Mouse (Mus musculus): ENCODE measurements around the gene Fam198a.
"Not testable (repeated sequence)": the region's sequence is repeated elsewhere in the genome, so short reads cannot be mapped to it uniquely, and the experiment has no call there.

The Fam198a gene

DNA sequence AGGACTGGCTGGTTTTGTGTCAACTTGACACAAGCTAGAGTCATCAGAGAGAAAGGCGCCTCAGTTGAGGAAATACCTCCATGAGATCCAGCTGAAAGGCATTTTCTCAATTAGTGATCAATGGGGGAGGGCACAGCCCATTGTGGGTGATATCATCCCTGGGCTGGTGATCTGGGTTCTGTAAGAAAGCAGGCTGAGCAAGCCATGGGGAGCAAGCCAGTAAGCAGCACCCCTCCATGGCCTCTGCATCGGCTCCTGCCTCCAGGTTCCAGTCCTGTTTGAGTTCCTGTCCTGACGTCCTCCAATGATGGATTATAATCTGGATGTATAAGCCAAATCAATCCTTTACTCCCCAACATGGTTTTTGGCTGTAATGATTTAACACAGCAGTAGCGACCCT is 70.4 kb downstream of the Fam198a start:
- DNase-seq (ENCODE audit: low spot score) = not testable (repeated sequence)

DNA sequence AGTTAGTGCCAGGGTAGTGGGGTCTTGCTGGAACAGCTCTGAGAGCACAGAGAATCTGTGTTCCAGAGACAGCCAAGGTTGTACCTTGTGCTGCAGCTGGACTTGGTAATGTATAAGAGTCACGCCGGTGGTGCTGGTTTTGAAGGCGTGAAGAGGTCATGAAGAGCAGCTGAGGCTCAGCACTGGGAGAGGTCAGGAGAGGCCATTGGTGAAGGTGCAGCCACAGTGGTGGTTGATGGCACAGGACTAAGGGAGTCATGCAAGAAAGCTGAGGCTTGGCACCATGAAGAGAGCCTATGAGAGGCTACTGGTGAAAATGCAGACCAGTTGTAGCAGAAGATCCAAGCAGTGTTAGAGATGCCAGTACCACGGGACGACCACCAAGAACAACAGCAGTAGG is 70.8 kb downstream of the Fam198a start:
- no peak for DNase-seq (ENCODE audit: low spot score)

DNA sequence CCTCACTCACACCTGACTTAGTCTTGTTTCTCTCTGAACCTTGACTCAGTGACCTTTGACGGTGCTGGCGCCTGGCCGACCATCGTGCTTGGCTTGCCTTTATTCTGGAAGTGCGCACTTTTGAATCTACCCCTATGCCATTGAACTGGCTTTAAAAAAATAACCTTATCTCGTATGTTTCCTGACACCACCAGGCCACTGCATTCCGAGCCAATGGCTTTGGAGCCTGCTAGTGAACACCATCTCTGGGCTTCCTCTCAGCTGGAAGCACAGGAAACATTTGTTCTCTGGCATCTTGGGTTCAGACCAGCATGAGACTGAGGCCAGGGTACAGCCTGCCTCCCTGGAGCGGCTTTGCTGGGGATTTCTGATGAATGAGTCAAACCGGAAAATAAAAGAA is 72.0 kb downstream of the Fam198a start:
- no peak for DNase-seq (ENCODE audit: low spot score)

DNA sequence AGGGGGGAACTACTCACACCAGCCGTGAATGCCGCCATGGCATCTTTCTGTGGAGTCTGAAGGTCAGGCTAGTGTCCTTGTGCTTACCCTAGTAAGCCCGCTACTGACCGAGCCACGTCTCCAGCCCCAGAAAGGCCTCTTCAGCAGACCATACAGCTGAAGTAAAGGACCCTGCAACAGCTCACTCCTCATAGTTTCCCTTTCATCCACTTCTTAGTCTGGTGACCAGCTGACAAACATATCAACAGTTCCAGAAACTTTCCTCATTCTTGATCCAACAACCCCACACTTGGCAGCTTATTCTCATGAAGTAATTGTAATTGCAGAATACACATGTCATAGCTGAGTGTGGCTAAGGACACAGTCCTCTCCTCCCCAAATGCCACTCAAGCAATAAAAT is 73.1 kb downstream of the Fam198a start:
- DNase-seq (ENCODE audit: low spot score) = no peak

DNA sequence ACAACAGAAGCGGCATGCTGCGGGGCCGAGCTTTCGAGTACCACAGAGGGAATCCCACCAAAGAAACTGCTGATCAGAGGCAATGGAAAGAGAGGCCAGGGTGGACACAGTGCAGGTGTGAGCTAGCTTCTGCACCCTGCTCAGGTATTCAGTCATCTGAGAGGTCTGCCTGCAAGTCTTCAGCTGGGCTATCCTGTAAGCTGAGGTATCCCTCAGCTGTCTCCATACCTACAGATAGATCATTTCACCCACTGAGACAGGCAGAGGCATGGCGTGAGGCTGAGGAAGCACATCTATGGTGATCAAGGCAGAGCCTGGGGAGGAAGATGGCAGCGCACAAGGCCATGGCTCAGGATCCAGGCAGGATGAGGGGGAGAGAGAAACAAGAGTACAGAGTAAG is 73.6 kb downstream of the Fam198a start:
- DNase-seq (ENCODE audit: low spot score) = no peak

DNA sequence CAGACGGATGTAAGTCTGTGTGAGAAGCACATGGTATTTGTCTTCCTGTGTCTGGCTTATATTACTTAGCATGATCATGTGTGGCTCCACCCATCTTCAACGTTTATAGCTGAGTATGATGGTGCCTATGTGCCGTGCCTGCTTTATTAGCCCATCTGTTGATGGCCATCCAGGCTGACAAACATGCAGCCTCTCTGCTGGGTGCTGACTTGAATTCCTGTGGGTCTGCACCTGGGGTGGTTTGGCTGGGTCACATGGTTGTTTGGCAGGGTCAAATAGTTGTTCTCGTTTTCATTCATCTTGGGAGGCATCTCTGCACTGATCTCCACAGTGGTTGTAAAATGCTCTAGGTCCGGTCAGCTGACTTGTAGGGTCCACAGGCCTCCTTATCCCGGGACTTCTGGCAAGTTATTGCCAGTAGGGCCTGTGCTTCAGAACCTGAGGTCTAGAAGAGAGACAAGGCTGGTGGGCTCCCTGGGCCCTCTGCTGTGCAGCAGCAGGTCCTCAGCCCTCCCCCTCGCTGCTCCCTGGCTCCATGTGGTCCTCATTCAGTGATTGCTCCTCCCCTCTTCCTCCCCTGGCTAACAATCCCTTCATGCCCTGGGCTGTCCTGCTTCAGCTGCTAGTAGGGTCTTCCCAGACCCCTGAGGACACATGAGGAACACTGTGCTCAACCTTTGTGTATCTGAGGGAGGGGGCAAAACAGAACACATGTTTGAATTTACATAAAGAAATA is 75.2 kb downstream of the Fam198a start:
- peak; percentile 29 for DNase-seq (ENCODE audit: low spot score)

DNA sequence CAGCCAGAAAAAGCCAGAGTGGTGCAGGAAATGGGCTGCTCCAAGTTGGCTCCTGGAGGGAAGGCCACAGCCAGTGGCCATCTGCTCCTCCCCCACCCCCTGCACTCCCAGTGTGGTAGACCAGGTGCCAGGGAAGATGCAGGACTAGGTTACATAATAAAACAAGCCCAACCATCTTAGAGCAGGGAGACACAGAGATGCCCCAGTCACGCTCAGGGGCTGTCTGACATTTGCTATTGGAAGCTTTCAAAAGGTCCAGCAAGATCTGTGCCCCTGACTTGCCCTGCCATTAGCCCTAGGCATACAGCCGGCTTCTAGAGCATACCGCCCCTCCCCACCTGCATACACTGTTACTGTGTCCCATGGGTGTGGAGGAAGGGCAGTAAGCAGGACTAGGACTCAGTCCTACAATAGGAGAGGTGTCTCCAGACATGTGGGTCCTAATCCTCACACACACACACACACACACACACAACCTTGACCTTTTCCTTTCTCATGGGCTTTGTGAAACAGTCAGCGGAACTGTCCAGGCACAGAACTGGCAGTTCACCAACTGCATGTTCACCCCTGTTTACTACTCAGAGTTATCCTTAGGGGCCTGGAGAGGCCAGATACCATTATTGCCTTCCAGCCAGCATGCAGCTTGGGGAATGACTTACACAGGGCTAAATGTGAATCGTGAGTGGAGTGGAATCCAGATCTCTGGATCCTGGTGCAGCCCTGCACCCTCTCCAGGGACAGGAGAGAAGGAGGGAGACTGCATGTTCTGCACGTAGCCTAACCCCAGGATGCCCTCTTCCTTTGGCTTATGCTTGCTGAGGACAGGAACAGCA is 76.5 kb downstream of the Fam198a start:
- no peak for DNase-seq (ENCODE audit: low spot score)

DNA sequence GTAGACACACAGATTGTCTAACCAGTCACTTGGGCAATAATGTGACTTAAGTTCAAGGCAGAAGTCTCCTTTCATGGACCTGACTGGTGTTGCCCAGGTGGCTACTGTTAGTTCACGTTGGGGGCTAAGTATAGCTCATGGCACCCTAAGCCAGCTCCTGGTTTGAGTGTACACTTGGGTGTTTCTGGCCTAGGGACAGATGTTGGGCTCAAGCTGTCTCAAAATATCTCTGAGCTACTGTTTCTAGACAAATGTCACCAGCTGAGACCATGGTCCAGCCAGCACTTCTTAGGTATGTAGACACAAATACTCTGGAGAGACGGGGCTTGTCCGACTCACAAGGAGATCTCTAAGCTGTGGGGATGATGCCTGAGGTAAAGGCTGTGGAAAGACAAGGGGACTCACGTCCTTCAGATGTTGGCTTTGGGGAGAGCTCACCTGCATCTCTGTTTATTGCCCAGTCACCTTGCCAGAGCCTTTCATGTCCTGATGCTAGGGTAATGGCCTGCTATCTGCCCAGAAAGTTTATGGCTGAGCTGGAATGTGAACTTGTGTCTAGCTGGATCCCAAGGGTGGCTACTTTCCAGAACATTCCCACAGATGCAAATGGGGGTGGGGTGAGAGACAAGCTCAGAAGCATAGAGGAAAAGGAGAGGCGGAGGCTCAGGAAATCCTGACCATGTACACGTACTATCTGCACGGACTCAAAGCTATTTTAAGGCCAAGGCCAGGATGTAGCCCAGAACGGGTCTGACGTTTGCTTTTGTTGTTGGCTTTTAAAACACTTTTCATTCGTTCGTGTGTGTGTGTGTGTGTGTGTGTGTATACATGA is 77.3 kb downstream of the Fam198a start:
- no peak for DNase-seq (ENCODE audit: low spot score)

DNA sequence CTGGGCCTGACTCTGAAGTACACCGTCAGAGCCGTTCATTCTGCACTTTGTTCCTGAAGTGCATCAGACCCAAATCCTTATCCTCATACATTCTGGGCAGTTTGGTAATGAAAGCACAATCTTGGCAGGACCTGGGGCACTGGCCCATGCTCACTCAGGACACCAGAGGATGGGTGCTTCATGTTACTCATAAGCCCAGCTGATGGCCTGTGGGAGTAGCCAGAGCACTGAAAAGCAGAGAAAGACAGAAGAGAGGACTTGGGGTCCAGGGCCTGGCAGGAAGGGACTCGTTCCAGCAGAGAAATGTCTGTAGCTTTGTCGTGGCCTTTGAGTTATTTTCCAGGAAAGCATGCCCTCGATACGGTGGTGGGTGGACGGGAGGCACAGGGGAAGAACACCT is 79.0 kb downstream of the Fam198a start:
- no peak for DNase-seq (ENCODE audit: low spot score)
